Mouse (Mus musculus) midbrain, embryonic 11.5 days (tissue): ENCODE measurements at regions not wholly inside any gene's neighbourhood (a gene's known extent, or its start where the extent isn't known, plus 50 kb on each side); places are given as distances from the start of the nearest gene placed in this dataset.
A peak's percentile ranks its signal among the peaks of the same experiment; 100 is the strongest.
"Not testable (repeated sequence)": the region's sequence is repeated elsewhere in the genome, so short reads cannot be mapped to it uniquely, and the experiment has no call there.

Source experiments
- ATAC-seq: fragments of 200-750 bp; cut with Nextera tagmentation; 2 replicates; pipeline ENCODE4 v1.8.0; 2017; ENCODE audit warnings: moderate TSS enrichment, moderate library complexity; ENCODE audit not compliant: low FRiP score
- DNase-seq: peaks from one replicate; pipeline ENCODE4 v3.0.0; 2015; ENCODE audit warnings: low spot score; ENCODE audit errors: missing footprints
- H3K27ac ChIP-seq: fragments of 300-500 bp; sonication (generic); 2 replicates; pipeline ENCODE4 v1.5.1; 2014; ENCODE audit warnings: low read depth, low read length
- H3K27me3 ChIP-seq: fragments of 300-500 bp; sonication (generic); 2 replicates; pipeline ENCODE4 v1.6.1; 2014; ENCODE audit warnings: mild to moderate bottlenecking, low read length, moderate library complexity, mixed read lengths; ENCODE audit not compliant: control insufficient read depth, insufficient read depth
- H3K36me3 ChIP-seq: fragments of 300-500 bp; sonication (generic); 2 replicates; pipeline ENCODE4 v1.6.1; 2014; ENCODE audit warnings: mild to moderate bottlenecking, low read length, moderate library complexity, mixed read lengths; ENCODE audit not compliant: control insufficient read depth, insufficient read depth
- H3K4me1 ChIP-seq: fragments of 300-500 bp; sonication (generic); 2 replicates; pipeline ENCODE4 v1.6.1; 2014; ENCODE audit warnings: low read length; ENCODE audit not compliant: control insufficient read depth, insufficient read depth
- H3K4me2 ChIP-seq: fragments of 300-500 bp; sonication (generic); 2 replicates; pipeline ENCODE4 v1.6.1; 2014; ENCODE audit warnings: mild to moderate bottlenecking, moderate library complexity
- H3K4me3 ChIP-seq: fragments of 300-500 bp; sonication (generic); 2 replicates; pipeline ENCODE4 v1.5.1; 2014; ENCODE audit warnings: low read depth, low read length
- H3K9ac ChIP-seq: fragments of 300-500 bp; sonication (generic); 2 replicates; pipeline ENCODE4 v1.6.1; 2014; ENCODE audit warnings: low read length
- H3K9me3 ChIP-seq: fragments of 300-500 bp; sonication (generic); 2 replicates; pipeline ENCODE4 v1.6.1; 2016; ENCODE audit warnings: low read length; ENCODE audit not compliant: control insufficient read depth
- WGBS: fragments of 180-500 bp; shearing (Covaris S2); extraction: QIAGEN DNeasy Blood & Tissue Kit; methylation state at CpG from one replicate; pipeline ENCODE4 v1.1.7; 2014; 5-methylcytosine and 5-hydroxymethylcytosine counted together

DNA sequence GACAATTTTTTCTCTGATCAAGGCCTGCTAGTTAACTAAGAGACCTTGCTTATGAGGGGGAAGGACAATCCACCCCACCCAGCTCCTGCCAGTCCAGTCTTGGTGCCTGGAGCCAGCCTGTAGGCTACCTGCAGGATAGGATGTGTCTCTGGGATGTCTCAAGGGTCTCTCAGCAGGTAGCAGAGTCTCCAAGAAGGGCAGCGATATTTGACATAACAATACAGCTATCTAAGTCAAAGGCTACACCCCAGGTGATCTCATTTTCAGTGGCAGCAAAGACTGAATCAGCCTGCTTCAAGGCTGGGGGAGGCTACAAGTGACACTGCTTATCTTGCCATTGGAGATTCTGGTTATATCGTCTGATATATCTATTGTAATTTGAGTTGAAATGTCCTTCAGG, 1267.5 kb downstream of the Pcdh9 start:
- H3K9me3 ChIP-seq, result no peaks in the 10 kb centered on the region
- no peak overlapping the region for H3K4me2 ChIP-seq
- H3K27ac ChIP-seq, result no peak overlapping the region
- DNase-seq (no peak), ATAC-seq (no peak)
- no peaks in the 10 kb centered on the region for H3K36me3 ChIP-seq
- no peak overlapping the region for H3K9ac ChIP-seq
- no peaks in the 10 kb centered on the region for H3K4me1 ChIP-seq
- H3K27me3 ChIP-seq, result no peaks in the 10 kb centered on the region
- H3K4me3 ChIP-seq, result no peak overlapping the region
- WGBS, result 30% methylated on average over 2 of the region's 2 CpGs

DNA sequence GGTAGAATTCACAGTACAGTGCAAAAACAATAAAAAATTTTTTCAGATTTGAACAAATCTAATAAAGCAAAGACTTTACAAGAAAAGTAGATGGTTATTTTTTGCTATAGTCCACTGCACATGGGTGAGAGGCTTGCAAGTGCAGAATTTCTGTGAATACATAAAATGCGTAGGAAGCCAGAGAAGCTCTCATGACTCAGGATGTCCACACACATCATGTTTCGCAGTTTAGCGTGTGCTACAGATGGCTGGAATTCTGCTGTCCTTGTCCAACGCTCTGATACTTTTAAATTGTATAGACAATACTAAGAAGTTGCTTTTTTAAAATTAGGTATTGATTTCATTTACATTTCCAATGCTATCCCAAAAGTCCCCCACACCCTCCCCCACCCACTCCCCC, 1274.9 kb downstream of the Pcdh9 start:
- Histone ChIP-seq H3K9ac (no peak overlapping the region), H3K9me3 (no peaks in the 10 kb centered on the region), H3K27me3 (no peaks in the 10 kb centered on the region), H3K36me3 (no peaks in the 10 kb centered on the region), H3K4me1 (no peaks in the 10 kb centered on the region), H3K4me3 (no peak overlapping the region), H3K27ac (no peak overlapping the region), H3K4me2 (no peak overlapping the region)
- no peak for ATAC-seq
- WGBS, result 94% methylated on average over 4 of the region's 4 CpGs
- no peak for DNase-seq

DNA sequence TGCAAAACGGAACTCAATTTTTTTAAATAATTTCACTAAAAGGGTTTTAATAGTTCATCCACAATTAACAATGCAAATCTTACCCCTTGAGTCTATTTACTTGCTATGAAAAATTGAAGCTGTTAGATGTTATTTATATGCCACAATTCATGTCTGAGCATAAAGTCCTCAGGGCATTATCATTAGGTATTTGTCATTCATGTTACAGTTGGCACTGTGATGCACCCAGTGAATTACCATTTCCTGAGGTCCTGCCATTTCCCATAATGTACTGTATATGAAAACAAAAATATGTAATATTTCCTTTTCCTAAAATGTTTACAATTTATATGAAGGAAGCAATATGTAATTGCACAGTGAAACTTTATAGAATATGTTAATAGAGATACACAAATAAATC, 1296.8 kb downstream of the Pcdh9 start:
- 92% methylated on average over 1 of the region's 1 CpGs for WGBS
- Histone ChIP-seq H3K4me1 (no peaks in the 10 kb centered on the region), H3K27ac (no peak overlapping the region), H3K4me3 (no peak overlapping the region), H3K4me2 (no peak overlapping the region), H3K27me3 (no peaks in the 10 kb centered on the region), H3K36me3 (no peaks in the 10 kb centered on the region), H3K9me3 (no peaks in the 10 kb centered on the region), H3K9ac (no peak overlapping the region)
- no peak for ATAC-seq
- no peak for DNase-seq

DNA sequence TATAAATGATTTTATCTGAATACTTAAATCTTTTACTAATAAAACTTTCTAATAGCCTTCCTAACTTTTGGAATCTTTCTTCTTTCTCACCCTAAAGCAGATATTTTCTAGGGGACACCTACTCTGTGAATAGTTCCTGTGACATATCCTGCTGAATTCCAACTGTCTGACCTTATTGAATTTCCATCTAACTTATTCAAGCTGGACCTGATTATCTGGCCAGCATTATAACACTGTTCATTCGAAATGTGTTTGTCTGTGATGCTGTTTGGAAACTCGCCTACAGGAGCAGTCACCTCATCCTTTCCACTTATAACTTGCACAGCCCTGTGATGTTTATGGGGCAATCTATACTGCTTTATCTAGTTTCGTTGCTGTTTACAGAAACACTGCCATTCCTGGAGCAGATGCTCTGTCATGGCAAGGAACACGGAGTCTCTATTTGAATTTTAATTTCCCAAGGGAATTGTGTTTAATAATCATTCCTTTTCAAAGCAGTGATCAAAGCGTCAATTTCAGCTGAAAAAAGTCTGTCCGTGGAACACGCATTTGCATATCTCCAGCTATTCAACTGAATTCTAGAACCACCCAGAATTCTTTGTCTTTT, 1298.8 kb downstream of the Pcdh9 start:
- Histone ChIP-seq H3K9me3 (no peaks in the 10 kb centered on the region), H3K4me2 (no peak overlapping the region), H3K9ac (no peak overlapping the region), H3K4me1 (no peaks in the 10 kb centered on the region), H3K27me3 (no peaks in the 10 kb centered on the region), H3K27ac (no peak overlapping the region), H3K36me3 (no peaks in the 10 kb centered on the region), H3K4me3 (no peak overlapping the region)
- DNase-seq (no peak), ATAC-seq (peak; percentile 76)
- 73% methylated on average over 7 of the region's 7 CpGs for WGBS

DNA sequence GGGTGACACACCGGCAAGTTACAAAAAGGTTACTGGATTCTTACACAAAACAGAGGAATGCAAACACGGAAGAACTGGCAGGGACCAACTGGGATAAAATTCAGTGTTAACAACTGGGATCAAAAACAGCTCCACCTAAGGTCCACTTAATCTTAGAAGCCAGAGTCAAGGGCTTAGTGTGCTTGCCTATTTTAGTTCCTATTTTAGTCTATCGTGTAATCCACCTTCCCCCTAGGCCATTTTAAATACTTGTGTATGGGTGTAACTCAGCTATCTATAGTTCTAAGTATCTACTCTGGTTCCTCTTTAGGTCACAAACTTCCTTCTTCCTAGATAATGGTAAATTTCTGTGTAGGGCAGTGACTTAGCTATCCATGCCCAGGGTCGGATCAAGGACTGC, 1302.2 kb downstream of the Pcdh9 start:
- H3K27me3 ChIP-seq, H3K27ac ChIP-seq, ATAC-seq, H3K4me1 ChIP-seq, H3K4me2 ChIP-seq, DNase-seq, H3K9ac ChIP-seq, H3K9me3 ChIP-seq, H3K4me3 ChIP-seq, H3K36me3 ChIP-seq: not testable (repeated sequence)
- 94% methylated on average over 4 of the region's 4 CpGs for WGBS

DNA sequence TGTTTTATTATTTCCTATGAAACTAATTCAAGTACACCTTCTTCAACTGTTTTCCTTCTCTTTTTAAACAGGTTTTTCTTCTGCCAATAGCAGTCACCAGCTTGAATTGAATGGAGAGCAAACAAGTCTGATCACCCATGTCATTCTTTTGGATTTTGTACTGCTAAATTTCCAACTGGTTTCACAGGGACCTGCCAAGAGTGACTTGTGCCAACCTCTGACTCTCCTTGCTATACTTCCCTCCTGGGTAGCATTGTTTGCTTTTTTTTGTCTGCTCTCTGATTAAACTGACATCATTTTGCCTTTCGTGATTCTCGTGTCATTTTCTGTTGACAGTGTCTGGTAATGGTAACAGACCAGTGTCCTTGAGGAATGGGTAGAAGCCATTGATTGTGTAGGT, 1323.5 kb downstream of the Pcdh9 start:
- Histone ChIP-seq H3K4me2 (no peak overlapping the region), H3K9ac (no peak overlapping the region), H3K27ac (no peak overlapping the region), H3K36me3 (no peaks in the 10 kb centered on the region), H3K27me3 (no peaks in the 10 kb centered on the region), H3K4me3 (no peak overlapping the region), H3K9me3 (no peaks in the 10 kb centered on the region), H3K4me1 (no peaks in the 10 kb centered on the region)
- 68% methylated on average over 2 of the region's 2 CpGs for WGBS
- DNase-seq (no peak), ATAC-seq (no peak)
